ENCODE assay signal across 9 mouse cellular contexts in the genomic region with DNA sequence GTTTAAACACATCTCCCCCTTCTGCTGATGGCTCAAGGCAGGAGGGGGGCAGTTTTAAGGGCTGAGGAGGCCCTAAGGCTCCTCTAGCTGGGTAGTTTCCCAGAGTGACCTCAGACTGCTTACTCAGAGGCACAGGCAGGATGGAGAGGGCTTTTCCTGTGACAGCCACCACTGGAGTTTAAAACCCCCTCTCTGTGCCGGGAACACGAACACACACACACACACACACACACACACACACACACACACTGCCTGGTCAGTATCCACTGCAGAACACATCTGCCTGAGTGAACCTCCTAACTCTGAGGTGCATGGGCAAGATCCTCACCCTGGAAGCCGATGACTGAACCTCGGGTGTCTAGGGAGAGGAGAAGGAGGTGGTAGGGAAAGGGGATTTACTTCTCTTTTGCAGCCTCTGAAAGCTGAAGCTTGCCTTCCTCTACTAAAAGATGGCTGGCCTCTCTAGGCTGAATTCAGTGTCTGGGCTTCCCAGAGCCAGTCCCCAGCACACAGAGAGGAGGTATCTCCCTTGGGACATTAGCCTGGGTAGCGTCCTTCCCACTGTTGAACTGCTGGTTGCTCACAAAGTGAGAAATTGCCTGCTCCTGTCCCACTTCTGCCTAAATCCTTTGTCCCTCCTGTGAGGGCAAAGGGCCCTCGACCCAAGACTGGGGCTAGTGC.
A peak's percentile ranks its signal among the peaks of the same experiment; 100 is the strongest.
DNase-seq lines count a peak whose midpoint lies in the region; ATAC-seq and TF ChIP-seq lines count a peak whose summit lies in the region.
"Had no signal": no experiment of that assay in that cellular context is flagged by ENCODE, and none has a peak within 500 bp of the region (broad histone marks: within the 10 kb centered on the region; RNA-seq: fewer than 3 reads in every experiment).

No protein-coding gene starts in this region.

- DNase-seq in heart, postnatal 4 days: no peak
- no peak for DNase-seq in ES-E14 (ENCODE audit: low read depth, low spot score)
- DNase-seq in urinary bladder, adult 18-20 months (ENCODE audit: low spot score in 2 of 2): no peak
- no peak for DNase-seq in kidney, postnatal 36 days
- DNase-seq: layer of hippocampus, adult 9-11 months had no signal

- H3K27me3 ChIP-seq in heart, embryonic 14.5 days (ENCODE audit: control insufficient read depth, insufficient read depth, low read length): peaks cover 53% of the 10 kb centered on the region
- peaks cover 52% of the 10 kb centered on the region for H3K27me3 ChIP-seq in forebrain, embryonic 12.5 days
- H3K27me3 ChIP-seq in liver, embryonic 15.5 days: peaks cover 48% of the 10 kb centered on the region

- no peak overlapping the region for H3K27ac ChIP-seq in heart, embryonic 14.5 days (replicated peaks in 1 of 2; ENCODE audit: control insufficient read depth in 1 of 2, insufficient read depth in 1 of 2, low read depth in 2 of 2, low read length in 2 of 2)
- H3K27ac ChIP-seq in ES-E14 (ENCODE audit: insufficient read depth, low read depth, low read length, poor library complexity, severe bottlenecking): no peak overlapping the region
- no peak overlapping the region for H3K27ac ChIP-seq in forebrain, embryonic 12.5 days
- no peak overlapping the region for H3K27ac ChIP-seq in liver, embryonic 15.5 days (replicated peaks)

- H3K4me3 ChIP-seq in heart, embryonic 14.5 days (ENCODE audit: control insufficient read depth in 1 of 2, insufficient read depth in 1 of 2, low read depth in 1 of 2, low read length in 2 of 2): peak overlapping the region; percentile 6 to 29; a peak in 3 of 4 replicates
- H3K4me3 ChIP-seq in ES-E14 (ENCODE audit: insufficient read depth in 1 of 2, low read depth in 1 of 2, low read length in 2 of 2, poor library complexity in 1 of 2, severe bottlenecking in 1 of 2): peak overlapping the region; percentile 54 to 69
- peak overlapping the region; percentile 51 for H3K4me3 ChIP-seq in forebrain, embryonic 12.5 days (replicated peaks)
- H3K4me3 ChIP-seq in liver, embryonic 15.5 days (replicated peaks): no peak overlapping the region

- no peak overlapping the region for H3K9ac ChIP-seq in heart, embryonic 14.5 days (ENCODE audit: low read length)
- H3K9ac ChIP-seq in ES-E14 (ENCODE audit: insufficient read depth, low read depth, low read length, poor library complexity, severe bottlenecking): no peak overlapping the region
- H3K9ac ChIP-seq in forebrain, embryonic 12.5 days: peak overlapping the region; percentile 62
- no peak overlapping the region for H3K9ac ChIP-seq in liver, embryonic 15.5 days

- no peak for ATAC-seq in heart, embryonic 14.5 days (ENCODE audit: insufficient number of reproducible peaks, insufficient read depth, low FRiP score, low read depth)
- peak; percentile 14; the same call in 1 of the 2 replicates for ATAC-seq in forebrain, embryonic 12.5 days (ENCODE audit: low FRiP score)
- no peak for ATAC-seq in liver, embryonic 15.5 days (ENCODE audit: insufficient read depth)
- no peak for ATAC-seq in monocyte, adult 5-6 weeks (replicated peaks; ENCODE audit: insufficient number of reproducible peaks, low FRiP score, low TSS enrichment, poor library complexity, severe bottlenecking)

- H3K36me3 ChIP-seq in heart, embryonic 14.5 days (ENCODE audit: control insufficient read depth, insufficient read depth, low read length): no peaks in the 10 kb centered on the region
- H3K36me3 ChIP-seq in ES-E14 (ENCODE audit: control insufficient read depth, insufficient read depth, low read length, poor library complexity, severe bottlenecking): no peaks in the 10 kb centered on the region
- no peaks in the 10 kb centered on the region for H3K36me3 ChIP-seq in forebrain, embryonic 12.5 days (replicated peaks)
- no peaks in the 10 kb centered on the region for H3K36me3 ChIP-seq in liver, embryonic 15.5 days (replicated peaks)

- WGBS in heart, embryonic 14.5 days: 30% methylated on average over 6 of the region's 6 CpGs
- WGBS in forebrain, embryonic 12.5 days: 22% methylated on average over 6 of the region's 6 CpGs
- WGBS in liver, embryonic 15.5 days (ENCODE audit: insufficient replicate concordance): 25% methylated on average over 6 of the region's 6 CpGs

- H3K4me1 ChIP-seq in heart, embryonic 14.5 days (ENCODE audit: control insufficient read depth in 2 of 2, insufficient read depth in 2 of 2, low read length in 2 of 2): no peaks in the 10 kb centered on the region
- H3K4me1 ChIP-seq in ES-E14 (ENCODE audit: control insufficient read depth in 2 of 2, insufficient read depth in 2 of 2, low read length in 2 of 2, poor library complexity in 1 of 2): 0 out of 4 replicates have a peak, but pooled peaks cover 0 to 2% of the 10 kb centered on the region in 2 experiments
- peaks cover 10% of the 10 kb centered on the region for H3K4me1 ChIP-seq in forebrain, embryonic 12.5 days
- H3K4me1 ChIP-seq in liver, embryonic 15.5 days (replicated peaks): peaks cover 3% of the 10 kb centered on the region; the same call in 1 of the 2 replicates

- H3K9me3 ChIP-seq in heart, embryonic 14.5 days (ENCODE audit: control insufficient read depth, low read length): 0 out of 2 replicates have a peak, but pooled peaks cover 2% of the 10 kb centered on the region
- H3K9me3 ChIP-seq in ES-E14 (ENCODE audit: control insufficient read depth, insufficient read depth, low read depth, low read length): no peaks in the 10 kb centered on the region
- H3K9me3 ChIP-seq in forebrain, embryonic 12.5 days: 0 out of 2 replicates have a peak, but pooled peaks cover 2% of the 10 kb centered on the region
- H3K9me3 ChIP-seq in liver, embryonic 15.5 days (replicated peaks): no peaks in the 10 kb centered on the region

- peak overlapping the region; percentile 57 for H3K4me2 ChIP-seq in heart, embryonic 14.5 days (ENCODE audit: low read length)
- peak overlapping the region; percentile 81 for H3K4me2 ChIP-seq in forebrain, embryonic 12.5 days
- H3K4me2 ChIP-seq in liver, embryonic 15.5 days: 0 out of 2 replicates have a peak overlapping the region, but pooled peaks have one; percentile 15

- in situ Hi-C loops in ES-E14 (cut with MboI; ENCODE audit: low sequenced_read_pairs in 2 of 2, unreplicated experiment in 2 of 2): no loop called here

TF ChIP-seq in ES-E14, 5 proteins besides CTCF, POLR2A, EP300 and RAD21:
- TF ChIP-seq HCFC1 (IDR thresholded peaks at IDR 0.05; ENCODE audit: borderline replicate concordance, insufficient read depth, low read length) (no peak), MAFK (IDR thresholded peaks at IDR 0.05; ENCODE audit: insufficient read depth, low read depth, low read length) (no peak)

Comparison
In these comparisons a context has a peak if more than half of its experiments do, and no peak if none do; other contexts are left out.
1. H3K4me2 ChIP-seq: peak in every context shown above with its lines; median percentile 81 in forebrain, embryonic 12.5 days; 57 in heart, embryonic 14.5 days; 15 in liver, embryonic 15.5 days.